Mouse (Mus musculus) thymus, postnatal 0 days (tissue): Measurements from ENCODE around the gene Riok2. TPM values are rescaled to one million over a fixed set of nuclear protein-coding genes. Genes with fewer than 3 reads are reported as not detected.
"Not testable (repeated sequence)": the region's sequence is repeated elsewhere in the genome, so short reads cannot be mapped to it uniquely, and the experiment has no call there.

Experiments used
- DNase-seq: peaks from one replicate; pipeline ENCODE4 v3.0.0-alpha.2; 2015; ENCODE audit warnings: low spot score
- polyA plus RNA-seq: library from polyadenylated mRNA; unstranded; fragments of >200 nt; fragmentation: Nextera tagmentation; extraction: Ambion mirVana; gene quantifications from 2 replicates; pipeline ENCODE4 v1.2.1, GENCODE M21; 2015

Gene Riok2
- 31.2 and 32.0 TPM in 2 replicates for polyA plus RNA-seq

DNA sequence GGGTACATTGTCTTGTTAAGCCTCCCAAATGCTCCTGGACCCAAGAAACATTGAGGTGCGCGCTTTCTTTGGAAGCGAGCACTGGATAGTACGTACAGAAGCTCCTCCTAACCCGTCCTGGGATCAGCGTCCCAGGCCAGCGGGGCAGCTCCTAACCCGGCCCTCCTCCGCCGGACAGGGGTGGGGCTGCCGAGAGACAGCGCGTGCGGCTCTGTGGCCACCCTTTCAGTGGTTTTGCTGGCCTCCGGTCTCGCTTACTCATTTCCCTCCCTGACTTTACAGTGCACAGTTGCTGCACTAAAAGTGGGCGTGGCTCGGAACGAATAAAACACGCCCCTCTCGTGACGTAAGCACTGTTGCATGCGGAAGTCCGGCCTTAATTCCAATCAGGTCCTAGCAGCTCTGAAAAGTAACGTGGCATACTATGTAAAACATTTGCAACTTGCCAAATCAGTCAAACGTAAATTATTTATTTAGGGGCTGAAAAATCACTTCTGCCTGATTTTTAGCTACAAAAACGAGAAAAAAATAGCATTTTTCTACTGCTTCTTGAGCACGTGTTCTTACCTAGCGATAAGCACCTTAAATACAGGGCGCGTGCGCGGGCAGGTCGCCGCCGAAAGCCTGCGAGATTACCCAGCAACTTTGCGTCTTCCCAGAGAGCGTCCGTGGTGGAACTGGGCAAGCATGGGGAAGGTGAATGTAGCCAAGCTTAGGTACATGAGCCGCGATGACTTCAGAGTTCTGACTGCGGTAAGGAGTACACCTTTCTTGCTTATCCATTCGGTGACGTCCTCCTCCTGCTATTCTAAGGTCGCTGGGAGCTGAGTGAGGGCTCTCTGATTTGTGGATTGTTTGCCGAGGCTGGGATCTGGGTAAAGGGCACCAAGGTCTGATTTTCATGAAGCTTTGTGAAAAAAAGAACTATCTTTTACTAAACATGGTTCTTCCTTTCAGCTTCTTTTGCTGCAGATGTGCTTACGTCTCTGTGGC, at the start of gene Riok2:
TSS of gene Riok2 (plus strand) at position 392 of the 993 bp plus-strand sequence.
- DNase-seq: peak; percentile 99

DNA sequence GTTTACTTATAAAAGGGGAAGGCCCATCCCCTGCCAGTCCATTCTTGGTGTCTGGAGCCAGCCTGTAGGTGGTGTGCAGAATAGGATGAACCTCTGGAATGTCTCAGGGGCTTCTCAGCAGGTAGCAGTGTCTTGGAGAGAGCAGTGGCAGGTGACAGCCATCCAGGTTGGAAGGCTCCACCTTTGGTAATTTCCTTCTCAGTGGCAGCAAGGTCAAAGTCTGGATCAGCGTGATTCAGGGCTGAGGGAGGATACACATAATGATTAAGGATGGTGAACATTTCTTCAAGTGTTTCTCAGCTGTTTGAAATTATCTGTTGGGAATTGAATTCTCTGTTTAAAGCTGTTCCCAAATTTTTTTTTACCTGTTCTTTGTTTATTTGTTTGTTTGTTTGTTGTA, 48.1 kb upstream of the Riok2 start:
- DNase-seq: not testable (repeated sequence)

DNA sequence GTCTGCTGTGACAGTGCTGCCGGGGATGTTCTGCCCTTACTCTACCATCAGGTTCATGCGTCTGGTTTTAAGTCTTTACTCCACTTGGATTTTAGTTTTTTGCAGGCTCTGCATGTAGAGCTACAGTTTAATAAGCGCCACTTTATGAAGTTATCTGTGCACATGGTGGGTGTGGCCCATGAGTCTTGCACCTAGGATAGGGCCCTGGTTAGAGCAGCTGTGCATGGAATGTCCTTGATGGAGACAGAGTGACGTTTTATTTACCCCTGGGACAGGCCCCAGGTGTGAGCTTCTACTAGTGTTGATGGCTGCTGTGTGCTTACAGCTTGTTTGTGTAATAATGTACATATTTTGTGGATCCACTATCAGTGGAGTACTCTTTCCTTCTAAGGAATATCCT, 47.5 kb upstream of the Riok2 start:
- no peak for DNase-seq

DNA sequence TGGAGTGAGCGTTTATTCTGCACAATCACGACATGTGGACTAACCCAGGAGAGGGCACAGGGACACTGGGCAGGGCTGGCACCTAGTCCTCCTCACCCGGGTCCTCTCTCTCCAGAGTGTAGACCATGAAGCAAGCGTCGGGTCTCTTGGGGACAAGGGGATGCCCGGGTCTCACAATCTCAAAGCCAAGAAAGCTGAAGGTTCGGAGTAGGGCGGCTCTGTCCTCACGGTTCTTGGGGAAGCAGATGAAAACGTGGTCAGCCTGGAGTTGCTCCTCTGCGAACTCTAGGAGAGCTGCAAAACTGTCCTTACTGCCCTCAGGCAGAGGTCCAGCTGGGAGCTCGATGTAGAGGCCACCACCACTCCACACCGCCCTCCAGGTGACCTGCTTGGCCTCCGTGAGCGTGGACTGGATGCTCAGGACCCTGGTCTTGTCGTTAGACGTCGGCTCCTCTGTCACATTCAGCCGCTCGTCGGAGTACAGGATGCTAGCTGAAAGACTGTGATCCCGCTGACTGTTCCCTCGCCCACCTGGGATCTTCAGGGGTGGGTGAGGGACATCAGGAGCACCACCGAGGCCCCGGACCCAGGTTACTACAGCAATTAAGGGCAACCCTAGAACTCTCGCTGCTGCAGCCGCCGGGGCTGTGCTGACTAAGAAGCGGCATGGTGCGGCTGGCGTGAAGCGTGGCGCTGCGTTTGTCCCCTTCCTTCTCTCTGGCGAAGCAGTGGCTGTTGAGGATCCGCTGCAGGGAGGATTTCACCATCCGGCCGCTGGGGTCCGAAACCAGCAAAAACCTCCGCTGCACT, 28.5 kb upstream of the Riok2 start:
- not testable (repeated sequence) for DNase-seq

DNA sequence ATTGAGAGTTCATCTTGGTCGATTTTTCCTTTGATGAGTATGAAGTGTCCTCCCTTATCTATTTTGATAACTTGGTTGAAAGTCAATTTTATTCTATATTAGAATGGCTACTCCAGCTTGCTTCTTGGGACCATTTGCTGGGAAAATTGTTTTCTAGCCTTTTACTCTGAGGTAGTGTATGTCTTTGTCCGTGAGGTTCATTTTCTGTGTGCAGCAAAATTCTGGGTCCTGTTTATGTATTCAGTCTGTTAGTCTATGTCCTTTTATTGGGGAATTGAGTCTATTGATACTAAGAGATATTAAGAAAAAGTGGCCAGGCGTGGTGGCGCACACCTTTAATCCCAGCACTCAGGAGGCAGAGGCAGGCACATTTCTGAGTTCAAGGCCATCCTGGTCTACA, 27.8 kb upstream of the Riok2 start:
- not testable (repeated sequence) for DNase-seq

DNA sequence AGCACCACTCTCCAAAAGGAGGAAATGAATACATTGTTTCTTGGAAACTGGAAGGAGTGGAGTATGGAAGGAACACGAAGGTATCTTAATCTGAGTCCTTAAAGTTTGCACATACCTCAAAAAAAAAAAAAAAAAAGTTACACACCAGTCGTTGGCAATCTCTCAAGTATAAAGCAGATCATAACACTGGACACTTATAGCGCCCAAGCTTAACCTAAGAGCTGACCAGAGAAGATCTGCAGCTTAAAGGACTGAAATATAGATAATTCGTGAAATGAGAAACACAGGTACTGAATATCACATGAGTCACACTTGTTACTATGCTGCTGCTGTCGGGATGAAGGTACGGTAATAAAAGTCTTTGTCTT, 575 bp upstream of the Riok2 start:
- no peak for DNase-seq

DNA sequence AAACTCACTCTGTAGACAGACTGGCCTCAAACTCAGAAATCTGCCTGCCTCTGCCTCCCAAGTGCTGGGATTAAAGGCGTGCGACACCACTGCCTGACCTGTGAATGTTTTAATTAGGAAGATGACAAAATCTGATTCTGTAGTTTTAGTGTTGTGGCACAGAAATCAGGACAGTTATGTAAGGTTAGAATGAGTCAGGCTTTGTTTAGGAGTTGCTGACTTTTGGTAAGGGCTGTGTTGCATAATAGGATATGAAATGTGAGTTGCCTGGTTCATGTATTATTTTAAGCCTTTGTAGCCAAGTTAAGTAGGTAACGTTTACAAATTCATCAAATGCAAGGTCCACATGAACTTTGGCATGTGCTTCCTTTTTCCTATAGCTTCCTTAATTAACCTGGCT, 1.5 kb downstream of the Riok2 start:
- no peak for DNase-seq

DNA sequence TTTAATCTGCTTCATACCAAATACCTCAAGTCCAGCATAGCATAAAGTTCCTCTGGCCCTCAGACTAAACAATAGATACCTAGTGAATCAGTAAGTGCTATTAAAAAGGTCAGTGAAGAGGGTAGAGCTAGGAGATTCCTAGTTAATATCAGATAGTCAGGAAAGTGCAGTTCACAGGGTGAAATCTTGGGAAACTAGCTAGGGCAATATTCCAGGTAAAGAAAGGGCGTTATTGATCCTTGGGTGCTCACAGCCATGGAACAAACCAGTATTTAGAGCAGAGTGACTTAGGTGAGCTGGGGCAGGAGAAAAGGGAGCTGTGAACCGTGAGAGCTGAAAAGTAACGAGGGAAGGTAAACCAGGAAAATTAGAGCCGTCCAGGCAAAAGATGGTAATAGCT, 9.6 kb downstream of the Riok2 start:
- DNase-seq: no peak

DNA sequence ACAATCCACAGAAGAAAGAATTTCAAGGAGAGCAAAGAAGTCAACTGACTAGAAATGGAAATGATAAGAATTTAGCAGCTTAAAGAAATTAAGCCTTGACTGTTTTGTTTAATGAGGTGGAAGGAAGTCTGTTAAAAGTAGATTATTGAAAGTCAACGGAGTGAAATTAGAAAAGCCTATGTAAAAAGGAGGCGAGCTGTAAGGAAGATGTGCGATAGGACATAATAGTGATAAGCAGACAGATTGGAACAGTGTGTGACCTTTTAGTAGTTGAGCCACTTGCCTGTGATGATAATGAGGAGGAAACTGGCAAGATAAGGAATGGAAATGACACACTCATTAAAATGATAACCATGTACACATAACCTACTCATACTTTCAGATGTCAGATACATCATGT, 10.4 kb downstream of the Riok2 start:
- DNase-seq: no peak

DNA sequence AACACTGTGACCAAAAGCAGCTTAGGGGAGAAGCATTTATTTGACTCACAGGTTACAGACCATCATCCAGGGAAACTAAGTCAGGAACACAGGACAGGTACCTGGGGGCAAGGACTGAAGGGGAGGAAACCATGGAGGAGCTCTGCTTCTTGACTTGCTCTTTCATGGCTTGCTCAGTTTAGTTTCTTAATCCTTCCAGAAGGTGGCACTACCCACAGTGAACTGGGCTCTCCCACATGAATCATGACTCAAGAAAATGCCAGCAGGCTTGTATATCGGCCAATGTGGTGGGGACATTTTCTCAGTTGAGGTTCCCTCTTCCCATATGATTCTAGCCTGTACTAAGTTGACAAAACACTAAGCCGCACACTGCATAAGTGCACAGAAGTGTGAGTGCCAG, 12.0 kb downstream of the Riok2 start:
- no peak for DNase-seq

DNA sequence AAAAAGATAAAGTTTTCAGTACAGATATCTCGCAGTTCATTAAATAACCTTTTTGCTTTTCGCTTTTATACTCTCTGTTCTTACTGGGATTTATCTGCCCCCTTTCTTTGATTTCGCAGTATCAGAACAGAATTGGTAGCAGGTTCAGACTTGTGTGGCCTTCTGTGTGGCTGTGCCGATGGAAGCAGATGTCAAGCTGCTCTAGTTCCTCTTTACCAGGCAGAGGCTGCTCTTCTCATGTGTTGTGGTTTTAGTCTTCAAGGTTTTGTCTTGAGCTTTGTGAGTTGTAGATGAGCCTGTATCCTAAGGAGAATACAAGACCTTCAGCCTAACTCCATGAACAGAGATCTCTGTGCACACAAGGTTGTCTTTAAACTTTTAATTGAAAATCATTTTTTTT, 17.7 kb downstream of the Riok2 start:
- peak; percentile 6 for DNase-seq

DNA sequence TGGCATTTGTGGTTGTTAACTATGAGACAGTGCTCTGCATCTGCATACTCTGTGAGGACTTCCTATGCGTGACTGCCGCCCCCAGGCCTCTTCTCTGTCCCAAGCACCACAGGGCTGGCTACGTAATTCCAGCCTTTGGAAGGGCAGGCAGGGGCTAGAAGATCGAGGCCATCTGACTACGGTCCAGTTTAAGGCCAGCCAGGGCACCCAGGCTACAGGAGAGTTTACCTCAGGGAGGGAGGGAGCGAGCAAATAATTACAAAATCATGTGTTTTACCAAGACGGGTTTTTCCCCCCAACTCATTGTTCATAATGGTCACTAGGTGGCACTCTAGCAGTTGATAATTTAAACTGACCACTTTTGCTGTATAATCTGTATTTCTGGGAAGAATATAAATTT, 18.8 kb downstream of the Riok2 start:
- DNase-seq: no peak

DNA sequence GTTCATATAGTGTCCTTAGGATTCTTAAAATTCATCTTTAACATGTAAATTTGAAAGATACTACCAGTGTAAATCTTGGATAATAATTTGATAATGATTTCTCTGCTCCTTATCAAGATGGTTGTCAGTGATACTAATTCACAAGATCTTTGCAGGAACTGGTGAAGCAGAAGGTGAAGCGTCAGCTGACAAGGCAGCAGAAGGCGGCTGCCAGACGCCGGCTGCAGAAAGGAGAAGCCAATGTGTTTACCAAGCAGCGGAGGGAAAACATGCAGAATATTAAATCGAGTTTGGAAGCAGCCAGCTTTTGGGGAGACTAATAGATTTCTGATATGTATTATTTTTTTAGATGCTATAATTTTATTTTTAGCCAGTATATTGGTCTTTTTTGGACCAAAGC, 19.2 kb downstream of the Riok2 start:
- no peak for DNase-seq

DNA sequence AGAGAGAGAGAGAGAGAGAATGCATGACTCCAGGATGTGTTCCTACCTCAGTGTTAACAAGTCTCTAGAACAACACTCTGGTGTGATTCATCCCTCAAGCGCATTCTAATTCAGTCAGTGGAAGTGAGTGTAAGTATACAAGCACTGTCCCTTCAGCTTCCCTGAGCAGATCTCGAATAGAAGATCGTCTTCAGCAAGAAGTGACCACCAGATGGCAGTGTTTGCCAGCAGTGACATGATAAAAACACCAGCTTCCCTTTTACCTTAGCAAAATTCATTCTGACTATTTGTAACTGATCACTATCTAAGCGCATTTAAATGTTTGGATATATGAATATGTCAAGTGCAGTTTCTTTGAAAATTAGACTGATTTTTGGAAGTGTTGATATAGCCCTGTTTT, 20.2 kb downstream of the Riok2 start:
- peak; percentile 84 for DNase-seq

DNA sequence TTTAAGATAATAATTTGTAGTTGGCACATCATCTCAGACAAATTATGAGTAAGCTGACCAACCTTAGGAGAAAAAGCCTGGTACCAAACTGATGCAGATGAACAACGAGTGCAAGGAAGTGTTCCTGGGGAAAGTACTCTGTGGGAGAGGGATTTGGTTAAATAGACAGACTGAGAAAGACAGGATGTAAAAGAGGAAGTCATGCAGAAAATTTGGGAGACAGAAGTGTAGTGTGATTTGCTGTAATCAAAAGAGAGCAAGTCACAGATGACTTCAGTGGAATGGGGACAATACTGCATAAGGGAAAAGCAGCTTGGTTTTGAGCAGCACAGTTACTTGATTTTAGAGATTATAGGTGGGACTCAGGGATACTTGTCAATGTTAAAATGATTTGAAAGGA, 22.8 kb downstream of the Riok2 start:
- no peak for DNase-seq

DNA sequence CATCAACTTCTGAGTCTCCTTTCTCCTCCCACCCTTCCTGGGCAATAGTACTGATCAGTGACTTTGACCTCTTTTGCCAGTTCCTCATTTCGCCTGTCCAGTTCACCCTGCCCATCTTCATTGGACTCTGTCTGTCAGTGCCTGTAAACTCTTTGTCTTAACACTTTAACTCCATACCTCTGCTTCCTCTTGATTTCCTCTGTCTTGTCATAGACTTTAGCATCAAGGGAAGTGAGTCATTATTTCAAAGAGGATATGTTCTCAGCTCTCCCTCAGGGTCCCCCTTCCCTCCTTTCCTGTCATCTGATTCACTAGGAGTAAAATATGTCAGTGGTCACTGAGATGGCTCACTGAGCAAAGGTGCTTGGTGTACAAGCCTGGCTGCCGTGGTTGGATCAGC, 24.6 kb downstream of the Riok2 start:
- DNase-seq: no peak

DNA sequence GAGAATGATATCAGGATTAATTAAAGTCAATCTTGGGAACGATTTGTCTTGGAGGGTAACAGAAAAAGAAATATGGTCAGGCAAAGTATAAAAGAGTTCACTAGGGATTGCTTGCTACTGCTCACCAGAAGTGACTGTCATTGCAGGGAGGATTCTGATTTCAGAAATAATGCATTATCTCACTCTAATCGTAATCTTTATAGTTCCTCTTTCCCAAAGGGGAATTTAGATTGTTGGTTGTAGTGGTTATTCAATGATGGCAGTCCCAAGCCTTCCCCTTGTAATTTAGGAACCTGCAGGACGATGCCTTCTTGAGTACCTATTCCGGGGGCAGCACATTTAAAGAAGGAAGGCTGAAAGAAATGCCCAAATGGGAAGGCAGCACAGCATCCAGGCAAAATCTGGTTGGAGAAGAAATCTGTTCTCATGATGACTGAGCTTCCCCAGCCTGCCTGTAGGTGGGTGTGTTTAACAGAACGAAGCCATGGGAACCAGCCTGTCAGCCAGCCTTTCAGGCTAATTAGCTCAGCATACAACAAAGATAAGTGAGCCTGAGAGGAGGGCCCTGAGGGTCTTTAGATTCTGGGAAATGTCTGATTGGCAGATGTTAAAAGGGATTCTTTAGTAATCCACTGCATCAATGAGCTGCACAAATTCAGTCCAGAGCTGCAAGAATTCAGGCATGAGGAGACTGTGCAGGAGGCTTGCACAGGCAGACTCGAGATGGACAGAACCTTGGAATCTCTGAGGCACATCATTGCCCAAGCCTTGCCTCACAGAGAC, 28.3 kb downstream of the Riok2 start, which contains the start of gene Lix1:
TSS of gene Lix1 (plus strand) at position 451 of the 783 bp plus-strand sequence.
- DNase-seq: peak; percentile 20

DNA sequence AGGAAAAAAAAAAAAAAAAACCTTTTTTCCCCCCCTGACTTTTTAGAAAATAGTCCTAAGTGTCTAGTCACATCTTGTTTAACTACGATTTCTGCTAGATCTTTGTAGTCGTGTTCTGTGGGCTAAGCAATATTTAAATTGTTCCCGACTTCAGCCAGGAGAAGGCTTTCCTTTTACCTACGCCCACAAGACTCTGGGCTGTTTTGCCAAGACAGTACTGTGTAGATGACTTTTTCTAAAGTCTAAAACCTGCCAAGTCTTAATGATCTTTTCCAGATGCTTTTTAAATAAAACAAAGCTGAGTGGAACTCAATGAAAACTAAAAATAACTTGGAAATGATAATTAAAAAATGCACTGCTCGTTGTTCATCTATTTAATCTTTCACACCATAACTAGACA, 28.9 kb downstream of the Riok2 start:
- DNase-seq: no peak

DNA sequence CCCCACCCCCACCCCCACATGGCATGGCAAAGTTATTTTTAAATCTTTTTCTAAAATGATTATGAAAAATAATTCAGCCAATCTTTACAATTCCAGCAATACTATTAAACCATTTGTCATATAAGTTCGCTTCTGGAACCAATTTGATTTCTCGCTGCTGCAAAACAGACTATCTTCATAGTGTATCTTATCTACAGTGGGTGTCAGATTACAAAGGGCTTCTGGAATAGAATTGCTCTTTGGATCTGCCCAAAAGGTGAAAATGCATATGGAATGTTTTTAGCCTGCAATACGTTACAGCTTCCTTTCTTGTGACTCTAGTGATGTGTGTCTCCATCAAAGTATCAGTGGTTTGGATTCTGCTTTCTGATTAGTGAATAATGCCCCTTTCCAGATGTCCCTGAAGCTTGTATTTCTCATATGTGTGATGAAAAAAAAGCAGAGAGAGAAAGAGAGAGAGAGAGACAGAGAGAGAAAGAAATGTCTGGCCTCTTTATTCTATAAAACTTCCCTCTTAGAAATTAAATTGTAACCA, 29.5 kb downstream of the Riok2 start:
- no peak for DNase-seq

DNA sequence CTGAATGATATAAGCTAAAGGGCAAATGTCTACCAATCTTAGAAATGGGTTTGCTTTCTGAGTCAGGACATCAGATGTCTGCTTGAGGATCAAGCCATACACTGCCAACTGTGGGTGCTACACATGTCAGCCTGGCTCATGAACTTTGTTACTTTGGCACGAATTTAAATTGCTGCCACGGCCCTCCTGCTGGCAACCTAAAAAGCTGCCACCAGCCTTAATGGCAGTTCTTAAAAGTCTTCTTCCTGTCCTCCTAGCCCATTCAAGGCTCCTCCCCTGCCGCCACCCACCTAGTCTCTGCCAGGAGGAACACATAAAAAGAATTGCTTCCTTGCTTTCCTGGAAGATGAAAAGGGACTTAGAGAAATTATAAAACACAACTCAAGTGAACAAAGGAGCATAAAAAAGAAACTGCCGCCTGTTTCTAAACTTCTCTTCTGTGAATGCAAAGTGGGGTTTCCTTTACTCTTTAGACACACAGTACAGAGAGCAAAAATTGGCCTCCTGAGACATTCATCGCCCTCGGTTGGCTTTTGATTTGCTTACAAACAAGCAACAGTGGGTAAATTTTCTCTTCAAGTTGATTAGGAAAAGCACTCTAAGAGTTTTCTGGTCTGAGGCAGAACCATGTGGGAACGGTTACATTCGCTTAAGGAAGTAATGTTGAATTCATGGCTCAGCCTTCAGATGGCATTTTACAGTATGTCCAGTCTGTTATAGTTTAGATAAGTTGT, 30.9 kb downstream of the Riok2 start:
- no peak for DNase-seq
